Mouse (Mus musculus): Measurements from ENCODE around the gene Ddah1. TPM values are rescaled to one million over a fixed set of nuclear protein-coding genes. Genes with fewer than 3 reads are reported as not detected.

The Ddah1 gene
- polyA plus RNA-seq, 2 experiments from 2014 or later: 0.13 TPM; not detected in 1

DNA sequence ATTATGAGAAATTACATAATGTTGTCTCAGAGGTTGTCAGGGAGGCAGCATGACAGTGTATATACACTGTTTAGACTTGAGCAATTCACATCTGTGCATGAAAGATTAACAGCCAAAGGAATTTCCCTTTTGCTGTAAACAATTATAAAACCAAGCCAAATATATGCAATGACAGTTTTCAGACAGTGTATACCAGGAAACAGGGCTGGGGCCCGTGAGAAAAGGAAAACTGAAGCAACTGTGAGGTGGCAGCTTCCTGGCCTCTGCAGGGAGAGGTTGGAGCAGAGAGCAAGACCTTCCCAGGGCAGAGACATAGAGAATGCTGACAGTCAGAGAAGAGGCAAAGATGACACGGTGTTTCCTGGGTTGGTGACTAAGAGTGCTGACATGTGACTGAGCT lies 62.0 kb downstream of the Ddah1 start:
- no peak for ATAC-seq

DNA sequence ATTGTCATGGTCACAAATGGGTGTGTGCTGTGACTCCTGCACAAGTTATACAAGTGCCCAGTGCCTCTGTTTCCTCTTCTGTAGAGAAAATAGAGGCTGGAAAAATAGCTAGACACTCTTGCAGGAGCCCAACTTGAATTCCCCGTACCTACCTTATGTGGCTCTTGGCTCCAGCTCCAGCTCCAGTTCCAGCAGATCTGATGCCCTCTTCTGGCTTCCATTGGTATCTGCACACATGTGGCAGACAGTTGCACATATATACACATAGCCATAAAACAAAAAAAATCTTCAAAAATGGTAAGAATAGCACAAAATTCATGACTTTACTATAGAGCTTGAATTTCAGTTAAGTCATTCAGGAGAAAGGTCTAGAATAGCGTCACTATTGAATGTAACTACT lies 62.5 kb downstream of the Ddah1 start:
- ATAC-seq: no peak

- no peak for ATAC-seq
Measured at GRCm38 (mm10) chr3:145822201-145822600, 63.7 kb downstream of the Ddah1 start.

GRCm38 (mm10) chr3:145823661-145824060 lies 65.2 kb downstream of the Ddah1 start:
- no peak for ATAC-seq

- ATAC-seq: no peak
Measured at GRCm38 (mm10) chr3:145825416-145826055, 67.1 kb downstream of the Ddah1 start.

DNA sequence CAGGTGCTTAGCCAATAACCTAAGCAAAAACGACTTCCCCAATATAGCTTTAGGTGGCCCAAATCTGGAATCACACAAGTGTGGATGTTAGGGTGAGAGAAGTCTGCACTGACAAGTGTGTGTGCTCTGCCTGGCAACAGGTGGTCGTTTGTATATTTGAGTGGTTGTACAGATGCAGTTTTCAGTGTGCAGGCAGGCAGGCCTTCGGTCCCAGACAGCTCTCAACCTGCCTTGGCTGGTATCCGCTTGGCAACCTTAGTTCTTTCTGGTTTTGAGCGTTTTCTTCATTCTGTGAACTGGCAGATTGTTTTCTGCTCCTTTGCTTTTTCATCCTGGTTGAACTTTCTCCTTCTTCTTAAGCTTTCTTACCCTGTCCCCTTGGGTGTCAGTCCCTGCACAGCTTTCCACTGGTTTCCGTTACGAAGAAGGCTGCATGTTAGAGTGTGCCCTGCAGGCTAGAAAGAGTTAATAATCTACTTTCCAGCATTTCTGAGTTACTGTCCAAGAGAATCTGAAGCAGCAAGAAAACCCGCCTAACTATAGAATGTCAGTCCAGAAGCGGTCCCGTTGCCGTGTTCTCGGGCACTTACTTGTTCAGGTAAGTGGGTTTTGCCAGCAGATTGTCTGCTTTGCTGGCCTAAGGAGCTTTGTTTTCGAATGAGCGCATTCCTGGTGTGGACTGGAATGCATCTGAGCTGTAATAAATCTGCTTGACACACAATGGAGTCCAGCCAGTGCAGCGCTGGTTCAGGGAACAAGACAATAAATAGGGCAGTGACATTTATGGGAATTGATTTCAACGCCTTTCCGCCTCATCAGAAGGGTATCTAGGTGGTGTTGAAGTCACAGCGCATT lies 68.9 kb downstream of the Ddah1 start:
- no peak for ATAC-seq

DNA sequence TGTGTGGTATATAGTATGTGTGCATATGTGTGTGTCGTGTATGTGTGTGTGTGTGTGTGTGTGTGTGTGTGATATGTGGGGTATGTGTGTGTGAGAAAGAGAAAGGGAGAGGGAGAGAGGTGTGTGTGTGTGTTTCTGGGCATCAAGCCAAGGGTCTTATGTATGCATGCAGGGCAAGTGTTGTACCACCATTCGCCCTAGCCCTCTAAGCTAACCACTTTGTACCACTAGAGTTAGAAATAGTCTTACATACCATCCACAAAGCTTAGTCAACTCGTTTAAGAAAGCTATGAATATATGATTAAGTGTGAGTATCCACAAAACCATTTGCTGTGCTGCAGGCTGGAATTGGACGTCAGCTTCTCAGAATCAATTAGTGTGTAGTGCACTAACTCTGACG lies 70.4 kb downstream of the Ddah1 start:
- no peak for ATAC-seq

DNA sequence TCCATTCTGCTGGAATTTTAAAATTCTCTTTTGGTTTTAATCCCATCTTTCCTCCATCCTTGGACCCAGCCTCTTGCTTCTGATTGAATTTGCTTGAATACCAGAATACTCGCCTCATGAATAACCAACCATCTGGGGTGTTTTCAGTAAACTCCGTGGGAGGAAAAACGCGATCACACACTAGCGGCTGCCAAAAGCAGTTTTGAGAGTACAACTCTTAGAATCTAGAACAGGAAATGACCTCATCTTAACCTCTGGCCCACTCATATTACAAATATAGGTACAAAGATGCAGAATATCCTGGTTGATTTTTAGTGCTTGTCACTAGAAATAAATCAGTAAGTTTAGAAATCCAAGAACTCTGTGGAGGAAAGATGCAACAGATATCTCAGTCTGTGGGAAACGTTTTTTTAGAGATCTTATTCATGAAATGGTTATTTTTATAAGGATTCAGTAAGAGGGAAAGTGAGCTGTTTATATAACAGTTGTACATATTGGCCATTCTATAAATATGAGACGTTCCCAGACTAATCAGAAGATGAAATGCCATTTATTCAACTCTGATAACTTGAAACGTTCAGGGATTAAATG lies 75.6 kb downstream of the Ddah1 start:
- no peak for ATAC-seq

DNA sequence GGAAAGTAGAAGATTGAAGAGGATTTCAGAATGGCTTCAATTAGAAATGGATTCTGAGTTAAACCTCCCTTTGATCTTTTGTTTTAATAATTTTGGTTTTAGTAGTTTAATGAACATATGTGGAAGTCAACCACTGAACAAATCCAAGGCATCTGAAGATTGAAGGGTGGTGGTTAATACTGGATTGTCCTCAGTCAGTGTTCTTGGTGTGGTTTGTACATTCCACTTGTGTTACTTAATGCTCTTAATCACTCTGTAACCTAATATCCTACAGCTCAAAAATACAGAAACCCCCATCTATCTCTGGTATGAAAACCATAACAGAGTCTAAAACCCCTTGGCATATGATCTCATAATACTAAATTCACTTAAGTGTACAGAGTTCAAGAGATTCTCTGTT lies 79.8 kb downstream of the Ddah1 start:
- ATAC-seq: no peak

GRCm38 (mm10) chr3:145841961-145842710 lies 83.7 kb downstream of the Ddah1 start:
- ATAC-seq: no peak

DNA sequence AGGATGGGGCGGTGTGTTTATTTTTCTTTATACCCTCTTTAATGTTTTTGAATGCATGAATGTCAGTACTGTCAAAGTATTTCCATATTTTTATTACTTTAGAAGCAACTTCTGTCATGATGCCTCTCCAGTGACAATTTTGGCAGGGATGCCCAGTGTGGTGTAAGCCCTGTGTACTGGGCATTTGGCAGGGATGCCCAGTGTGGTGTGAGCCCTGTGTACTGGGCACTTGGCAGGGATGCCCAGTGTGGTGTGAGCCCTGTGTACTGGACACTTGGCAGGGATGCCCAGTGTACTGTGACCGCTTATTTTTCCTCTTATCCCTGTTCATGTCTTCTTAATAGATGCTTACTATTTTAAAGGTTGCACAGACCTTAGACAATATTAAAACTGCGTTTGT lies 85.4 kb downstream of the Ddah1 start:
- no peak for ATAC-seq

DNA sequence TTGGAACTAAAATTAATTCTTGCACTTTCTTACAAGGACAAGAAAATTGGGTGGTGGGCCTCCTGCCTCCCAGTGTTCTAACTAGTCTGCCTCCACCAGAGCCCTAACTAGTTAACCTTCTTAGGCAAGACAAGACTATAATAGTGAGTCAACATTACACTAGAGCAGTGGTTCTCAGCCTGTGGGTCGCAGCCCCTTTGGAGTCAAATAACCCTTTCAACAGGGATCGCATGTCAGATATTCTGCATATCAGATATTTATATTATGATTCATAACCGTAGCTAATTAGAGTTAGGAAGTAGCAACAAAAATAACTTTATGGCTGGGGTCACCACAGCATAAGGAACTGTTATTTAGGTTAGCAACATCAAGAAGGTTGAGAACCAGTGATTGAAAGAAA lies 86.4 kb downstream of the Ddah1 start:
- no peak for ATAC-seq

GRCm38 (mm10) chr3:145846255-145846654 lies 87.8 kb downstream of the Ddah1 start:
- ATAC-seq: no peak

- no peak for ATAC-seq
Measured at GRCm38 (mm10) chr3:145852041-145852440, 93.6 kb downstream of the Ddah1 start.

DNA sequence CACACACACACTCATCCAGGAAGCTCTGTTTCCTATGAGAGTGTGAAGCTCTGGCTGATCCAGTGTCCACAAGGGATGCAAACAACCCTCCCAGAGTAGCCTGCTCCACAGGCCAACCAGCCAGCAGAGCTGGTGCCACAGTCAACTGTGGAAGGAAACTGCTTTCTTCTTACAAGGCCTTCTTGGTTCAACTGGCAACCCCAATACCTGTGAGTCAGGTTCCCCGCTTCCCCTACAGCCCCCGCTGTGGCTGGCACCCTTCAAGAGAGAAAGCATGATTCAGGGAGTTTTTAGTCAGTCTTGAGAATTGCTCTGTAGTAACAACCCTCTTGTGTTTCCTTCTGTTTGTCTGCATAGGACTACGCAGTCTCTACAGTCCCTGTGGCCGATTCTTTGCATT lies 94.3 kb downstream of the Ddah1 start:
- no peak for ATAC-seq

DNA sequence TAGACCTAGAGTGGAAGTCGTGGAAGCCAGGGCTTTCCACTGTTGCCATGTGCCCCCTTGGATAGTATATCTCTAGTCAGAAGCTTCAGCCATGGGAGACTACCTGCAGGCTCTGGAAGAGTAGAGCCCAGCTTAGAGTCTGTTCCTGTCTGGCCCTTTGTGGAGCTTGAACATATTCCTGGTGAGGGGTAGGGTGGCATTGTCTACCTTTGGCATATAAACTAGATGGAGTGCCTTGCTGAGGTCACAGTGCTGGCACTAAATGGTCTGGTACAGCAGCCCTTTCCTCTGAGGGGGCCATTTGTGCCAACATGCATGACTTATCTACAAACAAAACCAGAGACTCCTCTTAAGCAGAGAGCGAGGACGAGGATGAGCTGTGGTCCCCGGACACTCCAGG lies 95.2 kb downstream of the Ddah1 start:
- ATAC-seq: no peak

DNA sequence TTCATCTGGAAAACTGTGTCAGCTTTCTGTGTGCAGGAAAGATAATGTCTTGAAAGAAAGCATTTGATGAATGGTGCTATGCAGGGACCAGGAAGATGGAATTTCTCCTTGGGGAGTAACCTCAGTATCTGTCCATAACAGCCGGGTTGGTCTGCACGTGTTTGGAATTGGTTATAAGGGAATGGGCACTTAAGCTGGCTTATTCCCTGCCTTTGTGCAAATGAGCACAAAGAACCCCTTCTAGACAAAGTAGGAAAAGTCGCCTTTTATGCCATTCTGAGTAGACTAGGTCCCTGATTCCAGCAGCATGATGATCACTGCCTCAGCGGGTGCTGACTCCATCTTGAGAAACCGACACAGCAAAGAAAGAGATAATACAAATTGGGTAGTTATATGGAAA lies 96.0 kb downstream of the Ddah1 start:
- no peak for ATAC-seq

GRCm38 (mm10) chr3:145855299-145855698 lies 96.8 kb downstream of the Ddah1 start:
- no peak for ATAC-seq

- no peak for ATAC-seq
Measured at GRCm38 (mm10) chr3:145858388-145858787, 99.9 kb downstream of the Ddah1 start.

GRCm38 (mm10) chr3:145862521-145862920 lies 104.0 kb downstream of the Ddah1 start:
- no peak for ATAC-seq

DNA sequence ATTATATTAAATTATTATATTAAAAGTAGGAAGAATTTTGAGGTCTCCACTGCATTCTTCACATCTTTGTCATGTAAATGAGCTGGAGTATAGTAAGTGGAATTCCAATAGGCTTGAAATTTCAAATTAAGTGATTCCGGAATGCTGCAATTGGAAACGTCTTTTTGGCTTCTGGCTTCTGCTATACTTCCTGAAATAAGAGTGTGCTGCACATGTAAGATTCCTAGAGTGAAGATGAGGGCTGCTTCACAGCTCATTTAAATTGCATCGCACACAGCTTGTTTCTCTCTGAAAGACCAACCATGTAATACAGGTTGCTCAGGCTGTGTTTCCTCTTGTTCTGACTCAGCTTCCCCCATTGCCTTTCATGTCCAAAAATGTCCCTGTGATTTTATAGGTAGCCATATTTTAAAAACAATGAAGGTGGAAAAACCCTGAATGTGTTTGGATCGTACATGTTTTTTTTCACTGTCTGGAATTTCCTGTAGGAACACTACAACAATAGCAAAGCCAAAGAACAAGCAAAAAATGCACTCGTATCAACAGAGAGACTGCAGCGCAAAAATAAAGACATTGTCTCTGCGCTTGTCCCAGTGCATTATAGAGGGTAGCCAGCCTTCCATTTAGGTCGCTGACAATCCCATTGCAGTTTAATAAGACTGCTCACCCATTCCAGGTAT lies 105.7 kb downstream of the Ddah1 start:
- no peak for ATAC-seq

- no peak for ATAC-seq
Measured at GRCm38 (mm10) chr3:145864713-145865233, 106.3 kb downstream of the Ddah1 start.
